Mouse (Mus musculus) natural killer cell, adult 2 months (primary cell): Measurements from ENCODE around the gene Nptxr.

Experiments used
- DNase-seq, 2 experiments: peaks; one replicate each; pipeline ENCODE4 v3.0.0; 2022; ENCODE audit warnings: low spot score in 2 of 2

Gene Nptxr

DNA sequence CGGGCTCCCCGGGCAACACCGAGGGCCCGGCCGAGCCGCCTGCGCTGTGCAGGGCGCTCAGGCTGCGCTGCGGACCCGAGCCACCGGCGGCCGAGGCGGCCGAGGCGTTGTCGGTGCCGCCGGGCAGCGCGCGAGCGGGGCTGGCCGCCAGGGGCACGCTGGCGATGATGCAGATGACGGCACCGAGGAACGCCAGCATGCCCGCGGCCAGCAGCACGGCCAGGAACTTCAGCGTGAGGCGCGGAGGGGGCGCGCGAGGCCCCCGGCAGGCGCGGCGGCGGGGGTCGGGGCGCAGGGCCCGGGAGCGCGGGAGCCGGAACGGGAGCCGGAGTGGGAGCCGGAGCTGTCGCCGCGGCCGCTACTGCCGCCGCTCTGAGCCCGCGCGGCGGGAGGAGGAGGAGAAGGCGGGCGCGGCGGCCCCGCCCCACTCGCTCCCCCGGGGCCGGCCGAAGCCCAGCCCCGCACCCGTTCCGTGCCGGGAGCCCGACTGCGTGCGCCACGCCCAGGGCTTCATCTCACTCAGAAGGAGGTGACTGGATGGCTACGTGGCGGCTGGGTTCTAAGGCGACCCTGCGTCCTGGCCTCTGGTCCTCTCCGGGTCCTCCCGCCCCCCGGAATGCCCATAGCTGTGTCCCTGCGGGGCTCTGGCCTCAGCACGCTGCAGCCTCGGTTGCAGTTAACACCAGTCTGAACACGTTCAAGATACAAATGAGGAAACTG lies at the start of gene Nptxr:
Gene Nptxr (minus strand): TSS at position 415 of the 720 bp plus-strand sequence.
- DNase-seq, result no peak

DNA sequence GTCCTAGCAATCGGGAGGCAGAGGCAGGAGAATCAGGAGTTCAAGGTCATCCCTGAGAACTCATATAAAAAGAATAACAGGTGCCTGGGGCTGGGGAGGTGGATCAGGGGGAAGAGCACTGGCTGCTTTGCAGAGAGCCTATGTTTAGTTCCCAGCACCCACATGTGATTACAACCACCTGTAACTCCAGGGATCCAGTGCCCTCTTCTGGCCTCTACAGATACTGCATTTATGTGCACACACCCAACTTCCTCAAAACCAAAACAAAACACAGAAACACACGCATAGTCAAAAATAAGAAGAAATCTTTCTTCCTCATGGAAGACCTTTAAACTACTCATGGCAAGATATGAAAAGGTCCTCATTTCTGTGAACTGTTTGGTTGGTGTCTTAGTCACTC lies 45.6 kb upstream of the Nptxr start:
- DNase-seq, result no peak

DNA sequence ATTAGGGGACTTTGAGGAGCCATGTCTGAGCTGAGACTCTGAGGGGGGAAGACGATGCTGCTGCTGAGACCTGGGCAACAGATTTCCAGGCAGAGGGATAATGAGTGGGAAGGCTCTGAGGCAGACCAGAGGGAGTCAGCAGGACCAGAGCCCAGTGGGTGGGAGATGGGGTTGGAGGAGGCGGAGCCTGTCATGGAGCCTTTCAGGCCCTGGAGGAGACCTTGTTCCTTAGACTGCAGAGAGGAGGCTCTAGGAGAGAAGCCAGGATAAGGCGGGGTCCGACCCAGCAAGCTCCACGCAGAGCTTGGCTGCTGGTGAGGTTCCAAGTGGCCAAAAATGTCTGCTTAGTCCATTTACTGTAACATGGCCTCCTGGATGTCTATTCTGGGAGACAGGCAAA lies 42.5 kb upstream of the Nptxr start:
- DNase-seq, result no peak

DNA sequence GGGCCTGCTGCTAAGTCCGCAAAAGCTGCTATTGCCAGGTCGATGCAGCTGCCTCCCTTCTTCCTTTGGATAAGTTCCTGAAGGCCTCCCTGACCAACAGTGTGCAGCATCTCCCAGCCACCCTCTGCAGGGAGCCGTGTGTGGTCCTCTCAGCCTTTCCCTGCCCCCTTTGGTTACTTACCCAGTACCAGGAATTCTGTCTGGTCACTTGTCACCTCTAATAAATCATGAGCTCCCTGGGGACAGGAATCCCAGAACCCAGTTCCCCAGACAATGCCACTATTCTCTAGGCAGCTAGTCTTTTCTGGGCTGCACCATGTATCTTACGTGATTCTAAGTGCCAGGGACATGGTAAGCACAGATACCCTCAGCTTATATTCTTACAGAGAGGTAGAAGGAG lies 41.4 kb upstream of the Nptxr start:
- DNase-seq, result no peak

DNA sequence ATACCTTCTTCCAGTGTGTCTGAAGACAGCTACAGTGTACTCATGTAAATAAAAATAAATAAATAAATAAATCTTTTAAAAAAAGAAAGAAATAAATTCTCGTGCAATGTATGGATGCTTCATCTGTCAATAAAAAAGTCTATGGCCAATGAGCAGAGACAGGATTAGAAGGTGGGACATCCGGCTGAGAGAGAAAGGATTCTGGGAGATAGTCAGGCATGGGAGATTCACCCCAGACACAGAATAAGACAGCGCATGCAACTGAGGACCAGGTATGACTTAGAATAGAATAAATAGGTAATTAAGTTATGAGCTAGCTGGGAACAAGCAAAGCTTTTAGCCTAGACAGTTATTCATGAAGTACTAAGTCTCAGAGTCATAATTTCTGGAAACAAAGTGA lies 38.4 kb upstream of the Nptxr start:
- DNase-seq, result no peak

DNA sequence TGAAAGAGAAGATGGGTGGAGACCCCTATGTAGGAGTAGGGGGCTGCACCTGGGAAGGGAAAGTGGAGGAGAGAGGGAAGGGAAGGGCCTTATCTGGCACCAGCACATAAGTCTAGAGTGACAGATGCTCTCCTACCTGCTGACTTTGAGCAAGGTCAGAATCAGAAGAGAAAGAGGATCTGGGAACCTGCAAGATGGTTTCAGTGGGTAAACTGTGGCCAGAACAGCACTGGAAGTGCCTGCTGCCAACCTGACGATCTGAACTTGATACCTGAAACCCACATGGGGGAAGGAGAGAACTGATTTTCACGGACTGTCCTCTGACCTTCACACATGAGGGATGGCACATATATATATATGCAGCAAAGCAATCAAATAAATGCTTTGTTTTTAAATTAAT lies 35.7 kb upstream of the Nptxr start:
- DNase-seq, result no peak

DNA sequence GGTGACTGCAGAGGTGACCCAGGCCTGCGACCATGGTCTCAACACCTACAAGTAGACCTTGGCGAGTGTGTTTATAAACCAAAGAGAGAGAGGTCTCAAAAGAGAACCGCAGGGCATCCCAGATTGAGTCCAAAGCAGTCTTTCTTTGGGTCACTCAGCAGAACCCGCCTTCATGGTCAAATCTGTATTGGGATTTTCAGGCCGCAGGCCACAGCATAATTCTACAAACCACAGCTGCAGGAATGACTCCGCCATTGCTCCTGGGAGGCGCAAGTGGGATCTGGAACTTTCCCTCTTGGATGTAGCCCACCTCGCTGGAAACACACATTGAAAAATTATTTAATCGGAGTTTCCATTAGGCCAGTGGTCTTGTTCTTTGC lies 30.3 kb upstream of the Nptxr start:
- DNase-seq, result no peak

DNA sequence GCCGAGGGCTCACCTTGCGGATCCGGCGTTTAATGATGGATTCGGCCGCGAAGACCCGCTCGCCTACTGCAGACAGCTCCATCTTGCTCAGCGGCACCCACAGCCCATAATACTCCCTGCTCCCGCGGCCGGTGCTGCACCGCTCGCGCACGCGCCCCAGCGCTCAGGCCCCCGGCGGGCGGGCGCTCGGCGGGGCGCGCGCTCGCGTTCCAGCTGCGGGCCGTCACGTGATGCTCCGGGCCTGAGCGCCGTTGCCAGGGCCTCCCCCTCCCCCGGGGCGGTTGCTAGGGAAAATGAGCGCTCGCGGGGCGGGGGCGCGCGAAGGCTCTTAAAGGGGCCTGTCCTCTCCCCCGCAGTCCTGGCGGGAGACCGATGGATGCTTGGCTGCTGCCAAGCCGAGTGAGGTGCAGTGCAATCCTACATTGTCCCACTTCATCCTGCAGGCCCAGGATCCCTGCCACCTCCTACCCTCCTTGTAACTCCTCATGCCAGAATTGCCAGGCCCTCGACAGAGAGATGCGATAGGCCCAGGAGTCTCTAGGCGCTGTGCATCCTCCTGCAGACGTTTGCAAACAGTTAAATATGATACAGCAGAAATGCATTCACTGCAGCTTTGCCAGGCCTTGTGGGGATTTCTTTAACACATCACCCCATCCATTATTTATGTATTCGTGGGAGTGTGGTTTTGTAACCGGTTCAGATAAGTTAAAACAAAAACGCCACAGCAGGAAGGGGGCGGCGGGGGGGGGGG lies 29.7 kb upstream of the Nptxr start, which contains the start of the genes Npcd and Cbx6:
Gene Npcd (minus strand): TSS at position 108 of the 751 bp plus-strand sequence.
Gene Cbx6 (minus strand): TSS at position 559 of the 751 bp plus-strand sequence.
- DNase-seq, result peak; percentile 58 to 78

DNA sequence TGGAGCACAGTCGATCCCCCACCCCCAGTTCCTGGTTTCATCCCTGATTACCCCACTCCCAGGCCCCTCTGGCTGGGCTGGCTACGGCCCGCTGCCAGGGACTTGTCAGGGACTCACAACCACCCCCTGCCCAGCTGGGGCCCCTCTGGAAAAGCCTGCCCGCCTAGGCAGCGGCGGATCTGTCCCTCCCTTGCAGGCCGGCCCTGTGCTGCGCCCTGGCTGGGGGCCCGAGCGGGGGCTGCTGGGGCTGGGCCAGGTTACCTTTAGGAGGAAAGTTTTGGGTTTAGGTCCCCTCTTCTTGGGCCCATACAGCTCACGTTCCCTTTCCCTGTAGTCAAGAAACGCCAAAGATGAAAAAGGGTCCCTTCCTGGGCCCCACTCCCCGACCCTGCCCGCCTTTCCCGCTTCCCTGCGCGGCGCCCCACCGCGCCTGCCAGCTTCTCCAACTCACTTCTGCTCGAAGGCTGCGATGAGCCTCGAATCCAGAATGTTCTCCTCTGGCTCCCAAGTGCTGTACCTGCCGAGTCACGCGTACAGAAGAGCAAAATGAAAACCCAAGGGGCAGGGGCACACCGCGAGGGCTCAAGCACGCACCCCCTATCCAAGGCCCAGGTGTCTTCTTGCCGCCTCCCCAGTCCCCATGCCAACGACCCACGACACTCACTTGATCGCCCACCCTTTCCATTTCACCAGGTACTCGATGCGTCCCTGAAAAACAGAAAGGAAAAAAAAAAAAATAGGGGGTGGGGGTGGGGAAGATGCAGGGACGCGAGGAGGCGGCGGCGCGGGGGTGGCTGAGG lies 28.9 kb upstream of the Nptxr start:
- DNase-seq, result no peak

DNA sequence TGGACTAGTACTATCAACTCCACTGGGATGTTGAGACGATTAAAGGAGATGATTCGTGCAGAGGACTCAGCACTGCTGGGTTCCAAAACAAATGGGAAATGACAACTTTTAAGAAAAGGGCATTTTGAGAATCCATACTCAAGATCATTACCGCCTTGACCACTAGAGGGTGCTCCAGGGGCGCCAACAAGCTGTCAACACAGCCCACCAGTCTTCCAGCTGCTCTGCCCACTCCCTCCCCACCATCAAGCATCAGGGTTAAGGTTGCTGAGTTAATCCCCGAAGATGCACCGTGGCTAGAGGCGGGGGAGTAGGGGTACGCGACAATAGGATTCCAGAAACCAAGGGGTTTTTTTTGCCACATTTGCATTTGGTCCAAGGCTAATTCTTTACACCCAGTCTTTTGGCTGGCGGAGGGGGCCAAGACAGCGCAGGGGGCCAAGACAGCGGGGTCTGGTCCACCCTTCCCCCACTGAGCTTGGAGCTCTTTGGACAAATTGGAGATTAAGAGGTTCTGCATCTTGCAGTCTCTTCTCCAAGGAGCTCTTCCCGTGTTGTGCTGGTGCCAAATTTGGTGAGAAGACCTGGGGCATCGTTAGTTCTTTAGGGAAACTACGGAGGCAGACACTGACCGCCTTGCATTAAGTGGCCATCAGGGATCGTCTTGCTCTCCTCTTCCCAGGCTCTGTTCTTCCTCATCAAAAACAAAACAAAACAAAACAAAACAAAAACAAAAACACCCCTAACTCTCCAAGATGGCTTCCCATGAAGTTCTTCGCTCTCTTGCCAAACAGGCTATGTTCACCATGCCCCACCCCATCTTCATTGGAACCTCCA lies 27.7 kb upstream of the Nptxr start:
- DNase-seq, result peak; percentile 68 to 79

DNA sequence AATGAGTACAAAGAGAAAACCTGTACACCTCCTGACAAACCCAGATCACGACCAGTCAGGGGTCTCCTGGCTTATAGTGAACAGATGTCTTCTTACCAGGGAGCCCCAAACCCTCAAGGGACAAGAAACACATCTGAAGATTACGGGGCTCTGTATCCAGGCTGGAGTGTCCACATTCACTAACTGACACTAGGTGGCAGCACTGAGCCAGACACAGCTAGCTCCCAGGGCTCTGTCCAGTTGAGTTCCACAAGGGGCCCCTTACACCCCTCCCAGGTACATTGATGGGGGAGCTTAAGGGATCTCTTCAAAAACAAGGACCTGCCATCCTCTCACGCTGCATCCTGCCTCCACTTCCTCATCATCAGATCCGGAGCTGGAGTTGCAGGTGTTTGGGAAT lies 25.8 kb upstream of the Nptxr start:
- peak; percentile 69 to 76 for DNase-seq

DNA sequence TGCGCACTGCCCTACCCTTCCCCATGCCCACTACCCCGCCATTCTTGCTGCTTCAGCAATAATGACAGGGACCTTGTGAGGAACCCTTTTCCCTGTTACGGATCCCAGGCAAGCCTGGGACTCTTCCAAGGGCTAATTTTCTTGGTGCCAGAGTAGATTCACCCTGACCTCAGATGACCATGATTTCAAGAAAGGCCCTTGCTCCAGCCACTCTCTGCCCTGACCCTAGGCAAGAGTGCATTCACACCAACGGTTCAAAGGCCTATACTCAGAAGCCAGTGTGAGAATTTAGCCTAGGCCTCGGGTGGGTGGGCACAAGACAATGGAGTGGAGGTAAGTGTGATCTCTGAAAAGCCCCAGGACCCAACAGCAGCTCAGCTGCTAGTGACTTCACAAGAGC lies 24.9 kb upstream of the Nptxr start:
- no peak for DNase-seq

DNA sequence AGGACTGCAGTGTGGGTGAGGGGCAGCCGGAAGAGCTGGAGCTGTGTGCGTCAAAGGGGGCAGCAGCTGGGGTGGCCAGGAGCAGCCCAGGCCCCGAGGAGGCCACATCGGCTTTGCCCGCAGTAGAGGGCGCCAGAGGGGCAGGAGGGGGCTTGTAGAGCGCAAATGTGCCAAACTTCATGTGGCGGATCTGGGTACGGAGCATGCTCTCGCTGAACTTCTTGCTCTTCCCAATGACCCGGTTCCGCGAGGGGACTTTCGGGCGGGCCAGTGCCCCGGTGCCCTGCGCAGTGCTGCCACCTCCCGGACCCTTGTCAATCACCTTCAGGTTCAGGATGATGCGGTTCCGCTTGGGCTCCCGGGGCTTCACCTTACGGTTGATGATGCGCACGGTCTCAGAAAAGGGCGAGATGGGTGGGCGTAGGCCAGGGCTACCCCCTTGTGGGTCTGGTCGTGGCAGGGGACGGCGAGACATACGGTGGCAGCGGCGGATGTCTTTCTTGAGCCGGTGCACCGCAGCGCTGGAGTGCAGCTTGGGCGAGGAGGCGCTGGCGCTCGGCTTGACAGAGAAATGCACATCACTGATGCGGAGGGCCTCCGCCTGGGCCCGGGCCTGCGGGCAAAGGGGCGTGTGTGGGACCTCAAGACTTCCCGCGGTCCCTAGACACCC lies 23.9 kb upstream of the Nptxr start:
- DNase-seq, result no peak

DNA sequence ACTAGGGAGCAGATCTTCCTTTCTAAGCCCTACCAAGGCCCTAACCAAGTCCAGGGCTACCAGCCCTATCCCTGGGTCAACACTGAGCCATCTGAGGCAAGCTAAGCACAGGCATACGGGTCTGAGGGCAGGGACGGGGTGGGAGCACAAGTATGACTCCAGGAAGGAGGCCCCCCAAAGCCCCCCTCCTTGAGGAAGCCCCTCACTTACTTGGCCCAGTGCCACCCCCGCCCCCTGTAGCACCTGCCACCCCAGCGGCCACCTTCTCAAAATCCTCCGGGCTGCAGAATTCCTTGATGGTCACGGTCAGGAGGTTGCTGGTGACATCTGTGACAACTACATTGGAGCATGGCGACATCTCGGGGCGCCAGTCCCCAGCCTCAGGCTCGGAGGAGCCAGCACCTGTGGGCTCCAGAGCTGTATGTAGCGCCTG lies 23.2 kb upstream of the Nptxr start:
- no peak for DNase-seq

DNA sequence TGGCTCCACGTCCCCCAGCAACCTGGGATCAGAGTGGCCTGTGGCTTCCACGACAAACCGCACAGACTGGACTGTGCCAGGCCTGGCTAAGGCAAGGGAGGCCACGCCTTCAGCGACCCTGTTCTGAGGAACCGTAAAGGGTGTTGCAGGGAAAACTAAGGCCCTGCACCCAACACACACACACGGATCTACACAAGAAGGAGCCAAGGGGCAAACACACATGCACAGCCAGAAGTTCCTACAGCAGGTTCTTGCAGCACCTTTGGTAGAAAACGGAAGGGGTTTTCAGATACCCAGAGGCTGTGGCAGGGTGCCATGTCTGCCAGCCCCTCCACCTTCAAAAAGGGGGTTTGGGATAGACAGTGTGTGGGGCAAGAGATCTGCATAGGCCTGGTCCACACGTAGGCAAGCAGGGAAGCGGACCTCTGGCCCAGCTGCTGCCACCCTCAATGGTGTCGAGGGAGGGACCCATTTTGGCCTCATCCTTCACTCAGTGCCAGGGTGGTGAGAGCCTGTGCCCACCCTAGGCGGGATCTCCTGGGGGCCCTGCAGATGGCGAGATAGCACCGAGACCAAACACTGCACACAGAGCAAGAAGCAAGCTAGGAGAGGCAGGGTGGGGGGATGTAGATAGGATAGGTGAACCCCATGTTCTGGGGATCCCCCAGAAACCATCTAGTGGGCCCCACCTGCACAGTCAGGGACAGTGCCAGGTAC lies 22.7 kb upstream of the Nptxr start:
- no peak for DNase-seq

DNA sequence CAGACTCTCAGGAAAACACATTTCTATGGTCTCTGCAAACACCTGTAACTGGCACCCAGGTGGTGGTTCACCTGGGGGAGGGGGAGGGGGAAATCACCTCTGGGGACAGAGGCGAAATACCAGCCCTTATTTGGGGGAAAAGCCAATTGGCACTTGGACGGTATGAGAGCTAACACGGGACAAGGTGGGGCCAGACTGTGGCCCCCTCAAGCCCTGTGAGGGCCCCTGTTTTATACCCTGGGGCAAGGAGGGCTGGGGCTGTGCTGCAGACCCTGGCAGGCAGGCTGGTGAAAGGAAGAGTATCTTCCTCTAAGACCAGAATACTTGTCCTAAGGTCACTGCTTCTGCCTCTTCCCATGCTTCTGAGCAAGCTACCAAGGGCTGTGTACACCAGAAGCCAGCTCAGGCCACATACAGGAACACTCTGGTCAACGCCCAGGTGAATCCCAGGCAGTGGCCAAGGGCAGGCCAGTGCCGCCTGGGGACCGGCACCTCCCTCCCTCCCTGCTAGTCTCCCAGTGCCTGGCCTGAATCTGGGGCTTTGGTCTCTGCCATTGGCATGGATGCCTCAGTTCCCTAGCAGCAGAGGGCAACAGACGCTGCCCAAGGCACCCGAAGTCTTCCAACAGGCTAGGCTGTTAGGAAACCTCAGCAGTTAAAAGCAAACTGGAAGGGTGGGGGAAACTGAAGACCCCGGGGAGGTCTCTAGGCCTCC lies 21.8 kb upstream of the Nptxr start:
- DNase-seq, result no peak

DNA sequence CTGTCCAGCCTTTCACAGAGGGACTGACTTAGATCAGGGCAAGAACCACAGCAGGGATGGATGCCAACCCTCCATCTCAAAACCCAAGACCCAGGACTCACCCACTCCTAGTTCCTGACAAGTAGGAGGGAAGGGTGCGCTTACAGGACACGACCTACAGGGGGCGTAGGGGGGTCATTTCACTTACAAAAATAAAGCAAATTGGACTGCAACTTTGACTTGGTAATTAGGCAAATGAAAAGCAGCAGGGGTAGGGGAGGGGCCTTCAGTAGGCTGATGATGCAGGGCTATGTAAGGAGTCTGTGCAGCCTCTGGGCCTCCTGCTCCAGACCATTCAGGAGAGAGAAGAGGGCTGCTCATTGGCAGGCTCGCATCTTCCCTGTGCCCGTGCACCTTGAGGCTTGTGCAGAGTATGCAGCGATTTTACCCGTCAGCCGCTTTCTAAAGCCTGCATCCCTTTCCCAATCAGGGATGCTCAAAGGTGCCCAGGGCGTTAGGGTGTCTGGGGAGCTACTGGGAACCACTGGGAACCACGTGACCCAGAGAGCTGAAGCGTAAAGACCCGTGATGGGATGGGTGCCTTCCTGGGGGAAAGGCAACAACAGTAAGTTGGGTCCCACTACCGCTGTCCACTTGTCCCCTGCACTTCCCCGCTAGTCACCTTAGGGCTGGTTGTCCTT lies 20.7 kb upstream of the Nptxr start:
- no peak for DNase-seq

DNA sequence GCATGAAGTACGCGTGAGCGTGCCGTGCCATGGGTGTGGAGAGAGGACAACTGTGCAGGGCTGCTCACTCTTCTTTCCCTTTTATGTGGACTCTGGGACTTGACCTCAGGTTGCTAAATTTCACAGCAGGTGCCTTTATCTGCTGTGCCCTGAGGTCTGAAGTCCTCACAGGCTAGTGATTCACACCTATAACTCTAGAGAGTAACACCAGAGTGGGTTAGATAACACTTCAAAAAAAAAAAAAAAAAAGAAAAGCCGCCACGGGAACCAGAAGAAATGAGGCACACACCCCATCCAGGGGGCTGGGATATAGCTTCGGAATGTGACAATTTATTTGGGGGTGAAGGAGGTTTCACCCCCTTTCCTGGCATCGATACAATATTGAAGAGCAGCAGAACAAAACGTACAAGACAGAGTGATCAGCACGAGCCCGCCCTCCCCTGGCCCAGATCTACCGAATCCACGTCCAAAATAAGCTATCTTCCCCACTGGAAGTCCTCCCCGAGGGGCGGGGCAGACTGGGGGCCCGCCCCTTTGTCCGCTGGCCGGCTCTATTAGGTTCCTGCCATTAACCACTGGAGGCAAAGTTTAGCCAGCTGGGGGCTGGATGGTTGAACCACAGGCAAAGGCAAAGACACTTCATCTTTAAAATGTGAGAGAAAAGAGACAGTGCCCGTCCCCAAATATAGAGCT lies 19.2 kb upstream of the Nptxr start:
- no peak for DNase-seq
